Mouse (Mus musculus) forebrain, embryonic 16.5 days (tissue): ENCODE results near the gene Lrrc49. TPM values are rescaled to one million over a fixed set of nuclear protein-coding genes. Genes with fewer than 3 reads are reported as not detected.
A peak's percentile ranks its signal among the peaks of the same experiment; 100 is the strongest.

Experiments used
- ATAC-seq: fragments of 200-750 bp; cut with Nextera tagmentation; 2 replicates; pipeline ENCODE4 v1.8.0; 2017; ENCODE audit warnings: mild to moderate bottlenecking, moderate library complexity
- H3K27ac ChIP-seq: fragments of 300-500 bp; sonication (generic); 2 replicates; pipeline ENCODE4 v1.5.1; 2014; ENCODE audit warnings: low read length, control low read depth
- H3K27me3 ChIP-seq: fragments of 300-500 bp; sonication (generic); replicated peaks from 2 replicates; pipeline ENCODE4 v1.6.1; 2014; ENCODE audit warnings: low read length; ENCODE audit not compliant: control insufficient read depth, insufficient read depth
- H3K36me3 ChIP-seq: fragments of 300-500 bp; sonication (generic); 2 replicates; pipeline ENCODE4 v1.6.1; 2014; ENCODE audit not compliant: control insufficient read depth, insufficient read depth
- H3K4me1 ChIP-seq: fragments of 300-500 bp; sonication (generic); replicated peaks from 2 replicates; pipeline ENCODE4 v1.6.1; 2014; ENCODE audit warnings: low read length; ENCODE audit not compliant: control insufficient read depth, insufficient read depth
- H3K4me2 ChIP-seq: fragments of 300-500 bp; sonication (generic); 2 replicates; pipeline ENCODE4 v1.6.1; 2014; ENCODE audit warnings: mild to moderate bottlenecking, low read length, control low read depth
- H3K4me3 ChIP-seq: fragments of 300-500 bp; sonication (generic); replicated peaks from 2 replicates; pipeline ENCODE4 v1.5.1; 2014; ENCODE audit warnings: mild to moderate bottlenecking, low read length, control low read depth
- H3K9ac ChIP-seq: fragments of 300-500 bp; sonication (generic); replicated peaks from 2 replicates; pipeline ENCODE4 v1.6.1; 2014; ENCODE audit warnings: low read depth, low read length, control low read depth
- H3K9me3 ChIP-seq: fragments of 300-500 bp; sonication (generic); 2 replicates; pipeline ENCODE4 v1.6.1; 2016; ENCODE audit warnings: low read length; ENCODE audit not compliant: control insufficient read depth
- WGBS: fragments of 180-500 bp; shearing (Covaris S2); extraction: QIAGEN DNeasy Blood & Tissue Kit; methylation state at CpG from one replicate; pipeline ENCODE4 v1.1.7; 2014; 5-methylcytosine and 5-hydroxymethylcytosine counted together
- polyA plus RNA-seq: library from polyadenylated mRNA; unstranded; fragments of >200 nt; fragmentation: Nextera tagmentation; extraction: Ambion mirVana; gene quantifications from 2 replicates; pipeline ENCODE4 v1.2.1, GENCODE M21; 2015

Gene Lrrc49
- polyA plus RNA-seq, 1 experiment from 2014 or later = 63.5 TPM

GRCm38 (mm10) chr9:60545361-60546096 is 142.4 kb downstream of the Lrrc49 start:
- ATAC-seq = no peak
- Histone ChIP-seq H3K9me3 (no peaks in the 10 kb centered on the region), H3K4me1 (no peaks in the 10 kb centered on the region), H3K36me3 (no peaks in the 10 kb centered on the region), H3K27ac (no peak overlapping the region), H3K27me3 (no peaks in the 10 kb centered on the region), H3K4me2 (no peak overlapping the region), H3K4me3 (no peak overlapping the region), H3K9ac (no peak overlapping the region)
- WGBS = 85% methylated on average over 13 of the region's 13 CpGs

GRCm38 (mm10) chr9:60543422-60544015 is 144.4 kb downstream of the Lrrc49 start:
- Histone ChIP-seq H3K4me3 (no peak overlapping the region), H3K9ac (no peak overlapping the region), H3K36me3 (no peaks in the 10 kb centered on the region), H3K4me2 (no peak overlapping the region), H3K27me3 (no peaks in the 10 kb centered on the region), H3K9me3 (no peaks in the 10 kb centered on the region), H3K27ac (no peak overlapping the region), H3K4me1 (no peaks in the 10 kb centered on the region)
- no peak for ATAC-seq
- WGBS = 87% methylated on average over 7 of the region's 7 CpGs

DNA sequence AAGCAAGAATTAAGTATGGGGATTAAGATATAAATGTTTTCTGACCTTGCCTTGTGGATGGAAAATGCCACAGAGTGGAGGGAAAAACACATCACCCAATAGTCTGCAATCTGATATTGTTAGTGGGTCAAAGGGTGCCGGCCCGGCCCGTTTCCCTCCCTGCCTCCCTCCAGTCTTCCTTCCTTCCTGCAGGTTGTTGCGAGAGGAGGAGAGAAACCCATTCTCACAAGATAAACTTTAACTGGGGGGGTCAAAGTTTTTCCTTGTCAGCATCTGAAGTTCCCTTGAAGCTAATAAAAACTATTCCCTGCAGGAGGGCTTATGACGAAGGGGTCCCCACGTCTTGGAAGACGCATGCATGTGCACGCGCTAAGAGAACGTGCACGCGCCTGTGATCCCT is 157.6 kb downstream of the Lrrc49 start:
- no peak overlapping the region for H3K4me2 ChIP-seq
- no peaks in the 10 kb centered on the region for H3K27me3 ChIP-seq
- H3K4me1 ChIP-seq = no peaks in the 10 kb centered on the region
- no peak overlapping the region for H3K9ac ChIP-seq
- ATAC-seq = no peak
- no peak overlapping the region for H3K27ac ChIP-seq
- WGBS = 88% methylated on average over 12 of the region's 12 CpGs
- H3K4me3 ChIP-seq = no peak overlapping the region
- H3K36me3 ChIP-seq = no peaks in the 10 kb centered on the region
- H3K9me3 ChIP-seq = no peaks in the 10 kb centered on the region

DNA sequence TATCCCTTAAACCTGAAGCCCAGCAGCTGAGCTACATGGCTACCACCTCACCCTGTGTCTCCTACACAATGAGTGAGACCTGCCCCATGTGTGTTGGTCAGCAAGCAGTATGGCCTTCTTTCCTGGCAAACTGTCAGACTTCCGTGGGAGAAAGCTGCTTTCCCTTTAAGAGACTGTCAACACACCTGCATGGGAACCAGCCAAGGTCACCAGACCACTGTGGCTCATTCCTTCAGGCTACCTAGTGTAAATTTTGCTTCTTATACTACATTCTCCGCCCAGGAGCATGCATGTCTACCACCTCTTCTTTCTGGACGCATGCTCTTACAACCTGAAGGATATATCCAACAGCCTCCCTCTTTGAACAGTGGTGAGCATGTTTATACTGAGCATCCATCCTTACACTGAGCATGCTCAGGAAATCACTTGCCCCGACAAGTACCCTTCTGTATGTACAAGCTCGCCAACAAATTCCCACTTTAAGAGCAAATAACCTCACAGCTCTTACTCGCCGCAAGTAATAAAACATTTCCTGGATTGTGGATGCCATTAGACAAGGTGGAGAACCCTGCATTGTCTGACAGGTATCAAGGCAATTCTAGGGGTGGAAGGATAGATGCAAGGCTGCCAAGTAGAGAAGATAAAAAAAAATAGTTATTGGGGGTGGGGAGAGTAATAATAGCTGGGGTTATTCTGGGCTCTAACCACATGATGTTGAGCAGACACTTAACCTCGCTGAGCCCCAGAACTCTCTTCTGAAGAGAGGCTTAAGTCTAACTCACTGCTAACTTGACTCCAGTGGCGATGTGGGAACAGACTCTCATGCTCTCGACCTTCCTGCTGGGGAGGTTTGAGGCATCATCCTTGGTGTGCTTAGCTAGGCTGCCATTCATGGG is 158.4 kb downstream of the Lrrc49 start:
- WGBS = 89% methylated on average over 10 of the region's 10 CpGs

GRCm38 (mm10) chr9:60528269-60528668 is 159.7 kb downstream of the Lrrc49 start:
- Histone ChIP-seq H3K4me3 (no peak overlapping the region), H3K4me1 (no peaks in the 10 kb centered on the region), H3K36me3 (no peaks in the 10 kb centered on the region), H3K9ac (no peak overlapping the region), H3K4me2 (no peak overlapping the region), H3K27ac (no peak overlapping the region), H3K27me3 (no peaks in the 10 kb centered on the region), H3K9me3 (no peaks in the 10 kb centered on the region)
- ATAC-seq = no peak
- WGBS = 53% methylated on average over 3 of the region's 3 CpGs

More for the DNA sequence above, 158.4 kb downstream of the Lrrc49 start:
- Histone ChIP-seq H3K9me3 (no peaks in the 10 kb centered on the region), H3K4me2 (no peak overlapping the region), H3K27me3 (no peaks in the 10 kb centered on the region), H3K4me1 (no peaks in the 10 kb centered on the region), H3K27ac (no peak overlapping the region), H3K36me3 (no peaks in the 10 kb centered on the region), H3K4me3 (no peak overlapping the region), H3K9ac (no peak overlapping the region)
- ATAC-seq = no peak

- H3K27ac ChIP-seq = no peak overlapping the region
- ATAC-seq = no peak
- WGBS = 85% methylated on average over 2 of the region's 2 CpGs
Observed at GRCm38 (mm10) chr9:60527836-60528235, 160.1 kb downstream of the Lrrc49 start.

GRCm38 (mm10) chr9:60527051-60527450 is 160.9 kb downstream of the Lrrc49 start:
- WGBS = 84% methylated on average over 5 of the region's 5 CpGs

More at GRCm38 (mm10) chr9:60527836-60528235, 160.1 kb downstream of the Lrrc49 start:
- Histone ChIP-seq H3K4me1 (no peaks in the 10 kb centered on the region), H3K4me2 (no peak overlapping the region), H3K9me3 (no peaks in the 10 kb centered on the region), H3K27me3 (no peaks in the 10 kb centered on the region), H3K9ac (no peak overlapping the region), H3K36me3 (no peaks in the 10 kb centered on the region), H3K4me3 (no peak overlapping the region)

GRCm38 (mm10) chr9:60526195-60526594 is 161.8 kb downstream of the Lrrc49 start:
- Histone ChIP-seq H3K36me3 (no peaks in the 10 kb centered on the region), H3K9me3 (no peaks in the 10 kb centered on the region), H3K4me2 (no peak overlapping the region), H3K27me3 (peaks cover 4% of the 10 kb centered on the region), H3K4me3 (no peak overlapping the region), H3K9ac (no peak overlapping the region), H3K27ac (no peak overlapping the region), H3K4me1 (peaks cover 4% of the 10 kb centered on the region; the same call in 1 of the 2 replicates)
- 86% methylated on average over 5 of the region's 5 CpGs for WGBS
- ATAC-seq = no peak

More at GRCm38 (mm10) chr9:60527051-60527450, 160.9 kb downstream of the Lrrc49 start:
- H3K36me3 ChIP-seq = no peaks in the 10 kb centered on the region
- no peaks in the 10 kb centered on the region for H3K9me3 ChIP-seq
- ATAC-seq = no peak
- H3K27ac ChIP-seq = no peak overlapping the region
- no peaks in the 10 kb centered on the region for H3K4me1 ChIP-seq
- H3K9ac ChIP-seq = no peak overlapping the region
- H3K4me2 ChIP-seq = no peak overlapping the region
- no peak overlapping the region for H3K4me3 ChIP-seq
- H3K27me3 ChIP-seq = peaks cover 1% of the 10 kb centered on the region; the same call in 1 of the 2 replicates

DNA sequence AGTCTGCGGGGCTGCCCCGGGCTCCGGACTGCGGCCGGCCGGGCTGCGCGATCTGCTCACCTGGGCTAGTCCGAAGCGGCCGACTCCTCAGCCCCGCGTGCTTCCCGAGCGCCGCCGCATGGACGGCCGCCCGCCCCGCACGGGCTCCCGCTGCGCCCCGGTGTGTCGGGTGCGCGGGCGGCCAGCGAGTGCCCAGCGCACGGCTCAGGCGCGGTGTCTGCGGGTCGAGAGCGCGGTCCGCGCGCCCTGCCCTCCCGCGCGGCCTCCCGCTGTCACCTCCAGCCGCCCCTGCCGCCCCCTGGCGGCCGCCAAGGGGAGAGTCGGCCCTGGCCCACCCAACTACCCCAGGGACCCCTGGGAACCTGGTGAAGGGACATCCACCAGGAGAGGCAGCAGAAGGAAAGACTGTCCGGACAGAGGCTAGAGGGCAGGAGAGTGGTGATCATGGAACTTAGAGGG is 166.1 kb downstream of the Lrrc49 start, which contains the start of gene Thsd4:
Gene Thsd4, minus strand, starts transcription at position 241 of the 459 bp plus-strand sequence.
- WGBS = 0% methylated on average over 38 of the region's 51 CpGs
- Histone ChIP-seq H3K9me3 (no peaks in the 10 kb centered on the region), H3K27me3 (peaks cover 12% of the 10 kb centered on the region), H3K4me3 (peak within 1 kb of the TSS; percentile 56), H3K36me3 (no peaks in the 10 kb centered on the region), H3K9ac (peak within 1 kb of the TSS; percentile 64), H3K27ac (no peak within 1 kb of the TSS), H3K4me2 (peak within 1 kb of the TSS; percentile 76), H3K4me1 (peaks cover 16% of the 10 kb centered on the region)
- ATAC-seq = peak; percentile 45; the same call in 1 of the 2 replicates
